Comparison of ENCODE assay signal across 13 mouse cellular contexts in genomic region chr3:101502086-101502760, GRCm38 (mm10).
A peak's percentile ranks its signal among the peaks of the same experiment; 100 is the strongest.
DNase-seq lines count a peak whose midpoint lies in the region; ATAC-seq and TF ChIP-seq lines count a peak whose summit lies in the region.
"Had no signal": no experiment of that assay in that cellular context is flagged by ENCODE, and none has a peak within 500 bp of the region (broad histone marks: within the 10 kb centered on the region; RNA-seq: fewer than 3 reads in every experiment).

No protein-coding gene starts in this region.

- H3K36me3 ChIP-seq in heart, postnatal 0 days (replicated peaks; ENCODE audit: control insufficient read depth, insufficient read depth, low read length) = no peaks in the 10 kb centered on the region
- H3K36me3 ChIP-seq in embryonic facial prominence, embryonic 13.5 days = no peaks in the 10 kb centered on the region
- H3K36me3 ChIP-seq in kidney, embryonic 15.5 days = no peaks in the 10 kb centered on the region
- H3K36me3 ChIP-seq: forebrain, embryonic 10.5 days; liver, embryonic 13.5 days had no signal

- WGBS in heart, postnatal 0 days = 42% methylated on average over 14 of the region's 14 CpGs
- WGBS in embryonic facial prominence, embryonic 13.5 days = 16% methylated on average over 14 of the region's 14 CpGs
- 34% methylated on average over 14 of the region's 14 CpGs for WGBS in kidney, embryonic 15.5 days

- no peak for DNase-seq in heart, postnatal 0 days (ENCODE audit: low spot score)
- no peak for DNase-seq in heart, postnatal 4 days
- peak; percentile 64 for DNase-seq in thymus, postnatal 0 days (ENCODE audit: low spot score)
- no peak for DNase-seq in spleen, adult 12 weeks (ENCODE audit: low spot score)
- DNase-seq in spleen, postnatal 14 days (ENCODE audit: low spot score in 2 of 2) = no peak
- no peak for DNase-seq in frontal cortex, postnatal 25 days (ENCODE audit: low spot score in 2 of 2)
- DNase-seq: cerebellum, postnatal 10 days; liver, embryonic 13.5 days; lung, postnatal 4 days had no signal

- no peaks in the 10 kb centered on the region for H3K9me3 ChIP-seq in heart, postnatal 0 days (replicated peaks; ENCODE audit: control insufficient read depth, low read length)
- H3K9me3 ChIP-seq in embryonic facial prominence, embryonic 13.5 days = no peaks in the 10 kb centered on the region
- H3K9me3 ChIP-seq in kidney, embryonic 15.5 days (replicated peaks) = no peaks in the 10 kb centered on the region
- H3K9me3 ChIP-seq: forebrain, embryonic 10.5 days; liver, embryonic 13.5 days had no signal

- no peak overlapping the region for H3K4me3 ChIP-seq in heart, postnatal 0 days (ENCODE audit: low read depth, low read length)
- no peak overlapping the region for H3K4me3 ChIP-seq in embryonic facial prominence, embryonic 13.5 days
- no peak overlapping the region for H3K4me3 ChIP-seq in kidney, embryonic 15.5 days (replicated peaks)
- H3K4me3 ChIP-seq: forebrain, embryonic 10.5 days; liver, embryonic 13.5 days had no signal

- no peak for ATAC-seq in heart, postnatal 0 days (ENCODE audit: insufficient read depth, low read depth)
- no peak; the same call in 1 of the 2 replicates for ATAC-seq in embryonic facial prominence, embryonic 13.5 days (ENCODE audit: insufficient number of reproducible peaks, insufficient read depth, low FRiP score, low TSS enrichment, low read depth)
- no peak for ATAC-seq in kidney, embryonic 15.5 days (replicated peaks; ENCODE audit: low FRiP score)
- ATAC-seq: hindbrain, postnatal 0 days had no signal

- no peak overlapping the region for H3K4me2 ChIP-seq in heart, postnatal 0 days (ENCODE audit: low read depth, low read length)
- H3K4me2 ChIP-seq in embryonic facial prominence, embryonic 13.5 days = peak overlapping the region; percentile 40
- no peak overlapping the region for H3K4me2 ChIP-seq in kidney, embryonic 15.5 days
- H3K4me2 ChIP-seq: liver, embryonic 13.5 days had no signal

- H3K9ac ChIP-seq in heart, postnatal 0 days (replicated peaks; ENCODE audit: low read depth, low read length) = no peak overlapping the region
- H3K9ac ChIP-seq in embryonic facial prominence, embryonic 13.5 days = peak overlapping the region; percentile 36; the same call in 1 of the 2 replicates
- H3K9ac ChIP-seq in kidney, embryonic 15.5 days = no peak overlapping the region
- H3K9ac ChIP-seq: liver, embryonic 13.5 days had no signal

- no peak for TF ChIP-seq EP300 in heart, postnatal 0 days (IDR thresholded peaks at IDR 0.05; ENCODE audit: low read depth)

- no peak for TF ChIP-seq CTCF in heart, postnatal 0 days (IDR thresholded peaks at IDR 0.05; ENCODE audit: low read depth)

- H3K4me1 ChIP-seq in heart, postnatal 0 days (ENCODE audit: control insufficient read depth, insufficient read depth) = peaks cover 28% of the 10 kb centered on the region
- H3K4me1 ChIP-seq in embryonic facial prominence, embryonic 13.5 days = peaks cover 26% of the 10 kb centered on the region
- H3K4me1 ChIP-seq in kidney, embryonic 15.5 days = peaks cover 31% of the 10 kb centered on the region

- H3K27me3 ChIP-seq in heart, postnatal 0 days (ENCODE audit: control insufficient read depth, insufficient read depth, low read length) = no peaks in the 10 kb centered on the region
- no peaks in the 10 kb centered on the region for H3K27me3 ChIP-seq in embryonic facial prominence, embryonic 13.5 days
- H3K27me3 ChIP-seq in kidney, embryonic 15.5 days = no peaks in the 10 kb centered on the region

- H3K27ac ChIP-seq in heart, postnatal 0 days (ENCODE audit: low read depth) = peak overlapping the region; percentile 18; the same call in 1 of the 2 replicates
- peak overlapping the region; percentile 78 for H3K27ac ChIP-seq in embryonic facial prominence, embryonic 13.5 days
- H3K27ac ChIP-seq in kidney, embryonic 15.5 days = peak overlapping the region; percentile 43
- H3K27ac ChIP-seq: forebrain, embryonic 10.5 days; hindbrain, postnatal 0 days; liver, embryonic 13.5 days had no signal

Comparison
In these comparisons a context has a peak if more than half of its experiments do, and no peak if none do; other contexts are left out.
1. H3K27ac ChIP-seq: peak in every context shown above with its lines; median percentile 78 in embryonic facial prominence, embryonic 13.5 days; 43 in kidney, embryonic 15.5 days; 18 in heart, postnatal 0 days.